Mouse (Mus musculus) kidney, adult 2 months (tissue): ENCODE measurements around the gene Matk. TPM values are rescaled to one million over a fixed set of nuclear protein-coding genes. Genes with fewer than 3 reads are reported as not detected.

Source experiments
- DNase-seq: peaks from one replicate; pipeline ENCODE4 v3.0.0; 2021
- H3K27ac ChIP-seq: fragments of 200-500 bp; 2 replicates; pipeline ENCODE4 v1.5.1; 2012; ENCODE audit warnings: low read depth, low read length, control low read depth, inconsistent platforms; ENCODE audit not compliant: insufficient read depth
- H3K27me3 ChIP-seq: fragments of 200-500 bp; replicated peaks from 2 replicates; pipeline ENCODE4 v1.6.1; 2012; ENCODE audit warnings: mild to moderate bottlenecking, moderate library complexity, low read length, inconsistent platforms; ENCODE audit not compliant: control insufficient read depth, insufficient read depth
- H3K36me3 ChIP-seq: fragments of 200-500 bp; 2 replicates; pipeline ENCODE4 v1.6.1; 2012; ENCODE audit warnings: mild to moderate bottlenecking, moderate library complexity, low read length, inconsistent platforms; ENCODE audit not compliant: control insufficient read depth, insufficient read depth
- H3K4me1 ChIP-seq: fragments of 200-500 bp; 2 replicates; pipeline ENCODE4 v1.6.1; 2011; ENCODE audit warnings: low read length; ENCODE audit not compliant: control insufficient read depth, insufficient read depth
- H3K4me3 ChIP-seq: fragments of 200-500 bp; 2 replicates; pipeline ENCODE4 v1.5.1; 2011; ENCODE audit warnings: mild to moderate bottlenecking, low read depth, low read length, control low read depth; ENCODE audit not compliant: insufficient read depth
- CTCF ChIP-seq: fragments of 200-500 bp; conservative IDR thresholded peaks from 2 replicates; pipeline ENCODE4 v1.5.1; 2011; ENCODE audit warnings: low read depth, mild to moderate bottlenecking, control low read depth, low read length, moderate library complexity, mixed read lengths; ENCODE audit not compliant: insufficient read depth, insufficient read length
- POLR2A ChIP-seq: fragments of 200-500 bp; IDR thresholded peaks from one replicate; pipeline ENCODE4 v1.6.1; 2011; ENCODE audit warnings: low read depth, low read length, control low read depth
- WGBS: fragments of 180-500 bp; shearing (Covaris S2); methylation state at CpG from one replicate; pipeline ENCODE4 v1.1.7; 2018; 5-methylcytosine and 5-hydroxymethylcytosine counted together
- polyA plus RNA-seq: library from polyadenylated mRNA; depleted of rRNA; stranded (reverse); fragments of >200 nt; gene quantifications from 2 replicates; pipeline ENCODE4 v1.2.3, GENCODE M21; 2012; rRNA removed

Matk gene
- polyA plus RNA-seq, 1 experiment, result 1.5 TPM

- Histone ChIP-seq H3K27ac (no peak overlapping the region), H3K36me3 (no peaks in the 10 kb centered on the region; the same call in 1 of the 2 replicates), H3K27me3 (no peaks in the 10 kb centered on the region), H3K4me3 (no peak overlapping the region), H3K4me1 (peaks cover 41% of the 10 kb centered on the region)
- TF ChIP-seq POLR2A, result no peak
- TF ChIP-seq CTCF, result peak; percentile 93
- no peak for DNase-seq
- WGBS, result 19% methylated on average over 7 of the region's 9 CpGs
These were observed 52.0 kb downstream of the Matk start for GRCm38 (mm10) chr10:81304597-81305238.

- no peak for DNase-seq
- no peaks in the 10 kb centered on the region; the same call in 1 of the 2 replicates for H3K36me3 ChIP-seq
- no peak overlapping the region for H3K4me3 ChIP-seq
- WGBS, result 92% methylated on average over 14 of the region's 14 CpGs
- H3K27me3 ChIP-seq, result no peaks in the 10 kb centered on the region
- H3K4me1 ChIP-seq, result peaks cover 32% of the 10 kb centered on the region
- TF ChIP-seq CTCF (no peak), POLR2A (no peak)
- H3K27ac ChIP-seq, result no peak overlapping the region
These were observed 52.9 kb downstream of the Matk start for GRCm38 (mm10) chr10:81305663-81306062.

- Histone ChIP-seq H3K27me3 (no peaks in the 10 kb centered on the region), H3K4me3 (no peak overlapping the region), H3K36me3 (no peaks in the 10 kb centered on the region; the same call in 1 of the 2 replicates), H3K27ac (no peak overlapping the region), H3K4me1 (peaks cover 27% of the 10 kb centered on the region)
- 78% methylated on average over 12 of the region's 12 CpGs for WGBS
- DNase-seq, result no peak
- TF ChIP-seq CTCF (no peak), POLR2A (no peak)
These were observed 53.5 kb downstream of the Matk start for GRCm38 (mm10) chr10:81306173-81306668.

GRCm38 (mm10) chr10:81306837-81307682 is 54.3 kb downstream of the Matk start:
- H3K4me1 ChIP-seq, result peaks cover 20% of the 10 kb centered on the region
- H3K27ac ChIP-seq, result no peak overlapping the region
- H3K4me3 ChIP-seq, result no peak overlapping the region
- TF ChIP-seq CTCF (no peak), POLR2A (no peak)
- no peaks in the 10 kb centered on the region; the same call in 1 of the 2 replicates for H3K36me3 ChIP-seq
- no peak for DNase-seq
- no peaks in the 10 kb centered on the region for H3K27me3 ChIP-seq
- 89% methylated on average over 21 of the region's 21 CpGs for WGBS

- no peaks in the 10 kb centered on the region; the same call in 1 of the 2 replicates for H3K36me3 ChIP-seq
- H3K27me3 ChIP-seq, result no peaks in the 10 kb centered on the region
- H3K27ac ChIP-seq, result no peak overlapping the region
- TF ChIP-seq POLR2A, result no peak
- H3K4me1 ChIP-seq, result peaks cover under 1% of the 10 kb centered on the region; the same call in 1 of the 2 replicates
- WGBS, result 80% methylated on average over 5 of the region's 5 CpGs
- no peak for DNase-seq
- no peak overlapping the region for H3K4me3 ChIP-seq
These were observed 56.8 kb downstream of the Matk start for GRCm38 (mm10) chr10:81309571-81309970.

Other genes with a start within 250 kb of the Matk start
- 1.9 and 2.0 TPM in 2 replicates for gene Gng7, start 238.0 kb upstream of the Matk start, polyA plus RNA-seq
- 0.04 and 0.25 TPM in 2 replicates for gene Diras1, start 227.3 kb upstream of the Matk start, polyA plus RNA-seq
- gene Slc39a3, start 215.5 kb upstream of the Matk start, polyA plus RNA-seq, result 37.5 and 39.6 TPM in 2 replicates
- 183 and 212 TPM in 2 replicates for gene Sgta, start 192.8 kb upstream of the Matk start, polyA plus RNA-seq
- gene Thop1, start 182.9 kb upstream of the Matk start, polyA plus RNA-seq, result 22.2 and 26.1 TPM in 2 replicates
- gene Creb3l3, start 154.1 kb upstream of the Matk start, polyA plus RNA-seq, result 0.20 and 0.52 TPM in 2 replicates
- gene Map2k2, start 147.0 kb upstream of the Matk start, polyA plus RNA-seq, result 173 and 180 TPM in 2 replicates
- 36.0 and 37.1 TPM in 2 replicates for gene Zbtb7a, start 117.7 kb upstream of the Matk start, polyA plus RNA-seq
- gene Pias4, start 85.0 kb upstream of the Matk start, polyA plus RNA-seq, result 34.6 and 36.8 TPM in 2 replicates
- 1,330 and 1,454 TPM in 2 replicates for gene Eef2, start 76.3 kb upstream of the Matk start, polyA plus RNA-seq
- gene Dapk3, start 69.9 kb upstream of the Matk start, polyA plus RNA-seq, result 52.9 and 54.0 TPM in 2 replicates
- gene 4930442H23Rik, start 69.1 kb upstream of the Matk start, polyA plus RNA-seq, result not detected in 2 replicates
- gene Nmrk2, start 50.9 kb upstream of the Matk start, polyA plus RNA-seq, result 0.97 TPM in 1 of 2 replicates, not detected in the other
- gene Atcay, start 22.1 kb upstream of the Matk start, polyA plus RNA-seq, result 0.05 and 0.39 TPM in 2 replicates
- 4.6 and 6.0 TPM in 2 replicates for gene Zfr2, start 19.8 kb upstream of the Matk start, polyA plus RNA-seq
- gene Mrpl54, start 14.0 kb downstream of the Matk start, polyA plus RNA-seq, result 130 TPM in 2 replicates
- gene Apba3, start 14.0 kb downstream of the Matk start, polyA plus RNA-seq, result 142 and 147 TPM in 2 replicates
- 13.2 and 19.0 TPM in 2 replicates for gene Tjp3, start 38.6 kb downstream of the Matk start, polyA plus RNA-seq
- 70.7 and 76.3 TPM in 2 replicates for gene Pip5k1c, start 40.0 kb downstream of the Matk start, polyA plus RNA-seq
- 23.7 and 24.5 TPM in 2 replicates for gene Cactin, start 68.2 kb downstream of the Matk start, polyA plus RNA-seq
- 16.6 and 21.7 TPM in 2 replicates for gene Tbxa2r, start 75.8 kb downstream of the Matk start, polyA plus RNA-seq
- gene Gipc3, start 90.3 kb downstream of the Matk start, polyA plus RNA-seq, result 1.4 and 1.5 TPM in 2 replicates
- gene Hmg20b, start 97.5 kb downstream of the Matk start, polyA plus RNA-seq, result 66.4 and 82.1 TPM in 2 replicates
- gene Mfsd12, start 104.6 kb downstream of the Matk start, polyA plus RNA-seq, result 23.4 and 28.1 TPM in 2 replicates
- gene 4930404N11Rik, start 112.9 kb downstream of the Matk start, polyA plus RNA-seq, result 0.16 and 0.61 TPM in 2 replicates
- 41.1 and 49.8 TPM in 2 replicates for gene Fzr1, start 125.6 kb downstream of the Matk start, polyA plus RNA-seq
- 60.6 and 79.8 TPM in 2 replicates for gene Dohh, start 131.5 kb downstream of the Matk start, polyA plus RNA-seq
- 2.1 and 2.3 TPM in 2 replicates for gene Gm48551, start 131.5 kb downstream of the Matk start, polyA plus RNA-seq
- gene Gm48552, start 136.1 kb downstream of the Matk start, polyA plus RNA-seq, result 1.0 and 2.8 TPM in 2 replicates
- gene Smim24, start 140.1 kb downstream of the Matk start, polyA plus RNA-seq, result 693 and 694 TPM in 2 replicates
- 64.7 and 82.5 TPM in 2 replicates for gene Nfic, start 202.7 kb downstream of the Matk start, polyA plus RNA-seq
- gene Celf5, start 229.8 kb downstream of the Matk start, polyA plus RNA-seq, result 0.18 and 0.27 TPM in 2 replicates
- gene Ncln, start 243.5 kb downstream of the Matk start, polyA plus RNA-seq, result 148 and 190 TPM in 2 replicates
- gene S1pr4, start 247.2 kb downstream of the Matk start, polyA plus RNA-seq, result 2.3 and 4.9 TPM in 2 replicates